Mouse (Mus musculus): ENCODE measurements around the gene AY761184. TPM values are rescaled to one million over a fixed set of nuclear protein-coding genes. Genes with fewer than 3 reads are reported as not detected.

AY761184 gene
- polyA plus RNA-seq (2012): not detected in 2 replicates

DNA sequence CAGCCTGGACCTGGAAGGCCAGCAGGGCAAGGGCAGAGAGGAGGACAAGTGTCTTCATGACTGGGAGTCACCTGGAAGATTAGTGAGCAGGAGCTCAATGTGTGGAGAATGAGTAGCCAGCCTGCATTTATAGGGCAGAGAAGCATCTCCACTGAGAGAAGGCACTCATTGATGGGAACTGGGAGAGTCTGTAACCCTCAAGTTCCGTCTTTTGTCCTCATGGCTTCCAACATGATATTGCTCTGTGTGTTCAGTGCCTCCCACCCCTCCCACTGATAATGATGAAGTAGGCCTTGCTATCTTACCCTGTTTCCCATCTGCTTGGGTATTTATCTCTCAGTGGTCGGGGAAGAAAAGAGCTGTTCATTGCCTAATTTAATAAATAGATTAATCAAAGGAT is at the start of gene AY761184:
AY761184 (minus strand) TSS at position 101 of the 400 bp plus-strand sequence.

GRCm38 (mm10) chr8:21665497-21665896 is 37.9 kb downstream of the AY761184 start, which contains the start of gene Defa34:
Defa34 (plus strand) TSS chr8:21665797.

DNA sequence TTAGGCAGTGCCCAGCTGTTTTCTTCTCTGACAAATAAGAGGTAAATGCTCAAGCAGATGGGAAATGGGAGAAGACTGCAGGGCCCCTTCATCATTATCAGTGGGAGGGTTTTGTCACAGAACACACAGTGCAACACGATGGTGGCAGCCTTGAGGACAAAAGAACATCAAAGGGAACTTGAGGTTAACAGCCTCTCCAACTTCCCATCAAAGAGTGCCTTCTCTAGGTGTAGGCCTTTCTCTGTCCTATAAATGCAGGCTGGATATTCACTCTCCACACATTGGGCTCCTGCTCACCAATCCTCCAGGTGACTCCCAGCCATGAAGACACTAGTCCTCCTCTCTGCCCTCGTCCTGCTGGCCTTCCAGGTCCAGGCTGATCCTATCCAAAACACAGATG is 48.0 kb downstream of the AY761184 start, which contains the start of gene Defa17:
Defa17 (plus strand) TSS at position 301 of the 400 bp plus-strand sequence.

Other genes starting within 250 kb of the AY761184 start
- not detected in 2 replicates for gene Gm7849, start 247.1 kb downstream of the AY761184 start, polyA plus RNA-seq (2012)
- not detected in 2 replicates for gene Defa20, start 194.4 kb downstream of the AY761184 start, polyA plus RNA-seq (2012)
- not detected in 2 replicates for gene Defa32, start 174.6 kb downstream of the AY761184 start, polyA plus RNA-seq (2012)
- not detected in 2 replicates for gene Defa37, start 138.3 kb downstream of the AY761184 start, polyA plus RNA-seq (2012)
- gene Defa28, start 120.6 kb downstream of the AY761184 start, polyA plus RNA-seq (2012): not detected in 2 replicates
- gene Gm7861, start 109.1 kb downstream of the AY761184 start, polyA plus RNA-seq (2012): not detected in 2 replicates
- gene Defa26, start 85.5 kb downstream of the AY761184 start, polyA plus RNA-seq (2012): not detected in 2 replicates
- gene Defa17, start 47.9 kb downstream of the AY761184 start, polyA plus RNA-seq (2012): not detected in 2 replicates
- gene Defa34, start 37.8 kb downstream of the AY761184 start, polyA plus RNA-seq (2012): not detected in 2 replicates
- gene Defa24, start 30.8 kb upstream of the AY761184 start, polyA plus RNA-seq (2012): not detected in 2 replicates
- gene Defb50, start 119.9 kb upstream of the AY761184 start, polyA plus RNA-seq (2012): not detected in 2 replicates
- gene Defb2, start 136.3 kb upstream of the AY761184 start, polyA plus RNA-seq (2012): not detected in 2 replicates
- not detected in 2 replicates for gene Defb10, start 155.3 kb upstream of the AY761184 start, polyA plus RNA-seq (2012)
- not detected in 2 replicates for gene Defb9, start 181.8 kb upstream of the AY761184 start, polyA plus RNA-seq (2012)
- gene Defb11, start 202.8 kb upstream of the AY761184 start, polyA plus RNA-seq (2012): not detected in 2 replicates
- gene Defb15, start 229.1 kb upstream of the AY761184 start, polyA plus RNA-seq (2012): not detected in 2 replicates
- not detected in 2 replicates for gene Defb35, start 234.7 kb upstream of the AY761184 start, polyA plus RNA-seq (2012)
- not detected in 2 replicates for gene Defb13, start 243.1 kb upstream of the AY761184 start, polyA plus RNA-seq (2012)

Measured in megakaryocyte-erythroid progenitor cell, adult 5 weeks (primary cell).